Mouse (Mus musculus) olfactory bulb, adult 2 months (tissue): ENCODE data around the gene Cct8l1.

Experiments used
- CTCF ChIP-seq: fragments of 200-500 bp; IDR thresholded peaks from 2 replicates; pipeline ENCODE4 v1.5.1; 2012; ENCODE audit warnings: low read depth, mild to moderate bottlenecking, low read length, moderate library complexity; ENCODE audit not compliant: insufficient read depth
- POLR2A ChIP-seq: fragments of 200-500 bp; IDR thresholded peaks from 2 replicates; pipeline ENCODE4 v1.6.1; 2012; ENCODE audit warnings: mild to moderate bottlenecking, low read depth, low read length, moderate library complexity; ENCODE audit not compliant: insufficient read depth

- TF ChIP-seq CTCF: no peak
- no peak for TF ChIP-seq POLR2A
Measured at GRCm38 (mm10) chr5:25497720-25498345, 18.0 kb upstream of the Cct8l1 start.
